Mouse (Mus musculus): ENCODE data around the gene 1700020D05Rik. TPM values are rescaled to one million over a fixed set of nuclear protein-coding genes. Genes with fewer than 3 reads are reported as not detected.

Gene 1700020D05Rik
- not detected in 2 replicates for polyA plus RNA-seq (2015; fragmentation: Nextera tagmentation; extraction: Ambion mirVana)

DNA sequence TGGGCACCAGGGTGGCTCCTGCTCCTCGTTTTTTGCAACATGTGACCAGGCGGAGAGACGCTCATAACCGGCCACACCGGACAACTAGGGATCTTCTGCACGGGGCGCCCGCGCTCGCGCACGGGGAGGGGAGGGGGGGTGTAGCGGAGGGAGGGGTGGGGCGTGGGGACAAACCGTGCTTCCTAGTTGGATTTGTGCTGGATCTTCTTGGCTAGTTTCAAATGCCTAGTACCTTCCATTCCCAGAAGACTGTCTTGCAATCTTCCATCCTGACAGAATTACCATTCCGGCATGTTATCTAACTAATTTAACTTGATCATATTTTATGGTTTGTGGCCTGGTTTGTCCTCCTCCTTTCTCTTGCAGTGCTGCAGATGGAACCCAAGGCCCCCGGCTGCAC lies at the start of gene 1700020D05Rik:
TSS of gene 1700020D05Rik (minus strand) at position 101 of the 400 bp plus-strand sequence.
- no peaks in the 10 kb centered on the region; the same call in 1 of the 2 replicates for H3K9me3 ChIP-seq (ENCODE audit: low read length)
- 47% methylated on average over 17 of the region's 17 CpGs for WGBS
- H3K27ac ChIP-seq (ENCODE audit: low read length): no peak within 1 kb of the TSS
- H3K27me3 ChIP-seq (ENCODE audit: insufficient read depth, low read length): no peaks in the 10 kb centered on the region
- H3K4me3 ChIP-seq (ENCODE audit: low read length): peak within 1 kb of the TSS; percentile 8; the same call in 1 of the 2 replicates
- H3K9ac ChIP-seq (replicated peaks; ENCODE audit: low read length): no peak within 1 kb of the TSS
- no peaks in the 10 kb centered on the region for H3K36me3 ChIP-seq (ENCODE audit: insufficient read depth, low read length)
- ATAC-seq (ENCODE audit: low FRiP score, low TSS enrichment): no peak
- H3K4me2 ChIP-seq (replicated peaks; ENCODE audit: low read depth, low read length): peak within 1 kb of the TSS; percentile 31
- H3K4me1 ChIP-seq (ENCODE audit: insufficient read depth, low read length): no peaks in the 10 kb centered on the region

DNA sequence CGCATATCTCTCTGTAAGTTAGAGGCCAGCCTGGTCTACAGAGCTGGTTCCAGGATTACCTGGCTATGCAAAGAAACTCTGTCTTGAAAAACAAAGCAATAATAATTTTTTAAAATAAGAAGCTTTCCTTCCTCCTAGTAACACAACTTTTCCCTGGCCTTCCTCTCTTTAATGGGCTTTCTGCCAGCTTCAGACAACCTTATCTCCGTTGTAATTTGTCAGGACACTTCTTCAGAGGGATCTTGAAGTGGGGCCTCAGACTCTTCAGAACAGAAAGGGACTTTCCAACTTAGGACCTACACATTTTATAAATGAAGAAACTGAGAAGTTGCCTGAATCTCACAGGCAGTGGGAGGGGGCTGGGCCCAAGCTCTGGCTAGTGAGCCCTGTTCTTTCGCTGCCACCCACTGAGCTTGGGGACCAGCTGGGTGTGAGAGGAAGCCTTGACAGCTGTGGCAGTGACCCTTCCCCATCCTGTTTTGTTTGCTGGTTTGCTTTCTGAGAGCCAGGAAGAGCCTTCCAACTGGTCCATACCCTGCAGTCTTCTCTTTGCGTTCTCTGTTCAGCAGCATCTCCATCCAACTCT lies 44.0 kb upstream of the 1700020D05Rik start:
- peaks cover 21% of the 10 kb centered on the region for H3K36me3 ChIP-seq (ENCODE audit: insufficient read depth, low read length)
- H3K9ac ChIP-seq (replicated peaks; ENCODE audit: low read length): no peak overlapping the region
- H3K4me1 ChIP-seq (ENCODE audit: insufficient read depth, low read length): peaks cover 3% of the 10 kb centered on the region; the same call in 1 of the 2 replicates
- no peaks in the 10 kb centered on the region for H3K27me3 ChIP-seq (ENCODE audit: insufficient read depth, low read length)
- ATAC-seq (ENCODE audit: low FRiP score, low TSS enrichment): no peak
- no peak overlapping the region for H3K4me2 ChIP-seq (replicated peaks; ENCODE audit: low read depth, low read length)
- no peak overlapping the region for H3K27ac ChIP-seq (ENCODE audit: low read length)
- H3K4me3 ChIP-seq (ENCODE audit: low read length): no peak overlapping the region
- no peaks in the 10 kb centered on the region for H3K9me3 ChIP-seq (ENCODE audit: low read length)
- 68% methylated on average over 4 of the region's 4 CpGs for WGBS

DNA sequence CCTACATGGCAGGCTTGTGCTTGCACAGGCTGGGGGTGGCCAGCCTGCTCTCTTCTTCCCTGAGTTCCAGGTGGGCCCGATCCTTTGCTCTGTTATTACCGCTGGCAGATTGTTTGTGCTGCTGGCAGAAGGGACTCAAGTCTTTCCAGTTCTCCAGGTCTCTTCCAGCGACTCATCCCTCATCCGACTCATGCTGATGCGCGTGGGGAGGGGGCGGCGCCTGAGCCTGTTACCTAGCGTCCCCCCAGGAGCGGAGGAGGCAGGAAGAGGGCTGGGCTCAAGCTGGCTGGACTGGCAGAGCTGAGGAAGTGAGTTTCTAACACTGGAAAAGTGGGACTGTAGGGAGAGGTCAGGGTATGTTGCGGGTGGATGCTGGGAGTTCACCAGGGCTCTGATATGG lies 40.4 kb upstream of the 1700020D05Rik start:
- no peaks in the 10 kb centered on the region for H3K36me3 ChIP-seq (ENCODE audit: insufficient read depth, low read length)
- WGBS: 55% methylated on average over 11 of the region's 11 CpGs
- no peak for ATAC-seq (ENCODE audit: low FRiP score, low TSS enrichment)
- H3K4me1 ChIP-seq (ENCODE audit: insufficient read depth, low read length): peaks cover 12% of the 10 kb centered on the region; the same call in 1 of the 2 replicates
- H3K27ac ChIP-seq (ENCODE audit: low read length): no peak overlapping the region
- H3K4me2 ChIP-seq (replicated peaks; ENCODE audit: low read depth, low read length): no peak overlapping the region
- no peak overlapping the region for H3K4me3 ChIP-seq (ENCODE audit: low read length)
- no peak overlapping the region for H3K9ac ChIP-seq (replicated peaks; ENCODE audit: low read length)
- no peaks in the 10 kb centered on the region for H3K9me3 ChIP-seq (ENCODE audit: low read length)
- no peaks in the 10 kb centered on the region for H3K27me3 ChIP-seq (ENCODE audit: insufficient read depth, low read length)

DNA sequence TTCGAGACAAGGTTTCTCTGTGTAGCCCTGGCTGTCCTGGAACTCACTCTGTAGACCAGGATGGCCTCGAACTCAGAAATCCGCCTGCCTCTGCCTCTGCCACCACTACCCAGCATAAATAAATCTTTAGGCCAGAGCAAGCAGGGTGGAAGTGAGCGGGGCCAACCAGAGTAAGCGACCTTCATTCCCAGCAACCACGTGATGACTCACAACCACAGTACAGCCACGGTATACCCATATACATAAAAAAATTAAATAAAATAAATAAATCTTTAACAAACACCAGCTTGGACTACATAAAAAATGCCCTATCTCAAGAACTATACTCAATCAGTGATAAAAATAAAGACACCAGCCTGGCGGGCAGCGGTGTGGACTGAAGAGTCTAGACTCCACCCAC lies 39.8 kb upstream of the 1700020D05Rik start:
- Histone ChIP-seq H3K4me2 (replicated peaks; ENCODE audit: low read depth, low read length) (no peak overlapping the region), H3K36me3 (ENCODE audit: insufficient read depth, low read length) (no peaks in the 10 kb centered on the region), H3K27me3 (ENCODE audit: insufficient read depth, low read length) (no peaks in the 10 kb centered on the region), H3K27ac (ENCODE audit: low read length) (no peak overlapping the region), H3K4me3 (ENCODE audit: low read length) (no peak overlapping the region), H3K4me1 (ENCODE audit: insufficient read depth, low read length) (peaks cover 13% of the 10 kb centered on the region; the same call in 1 of the 2 replicates), H3K9me3 (ENCODE audit: low read length) (no peaks in the 10 kb centered on the region), H3K9ac (replicated peaks; ENCODE audit: low read length) (no peak overlapping the region)
- ATAC-seq (ENCODE audit: low FRiP score, low TSS enrichment): no peak
- 82% methylated on average over 9 of the region's 9 CpGs for WGBS

DNA sequence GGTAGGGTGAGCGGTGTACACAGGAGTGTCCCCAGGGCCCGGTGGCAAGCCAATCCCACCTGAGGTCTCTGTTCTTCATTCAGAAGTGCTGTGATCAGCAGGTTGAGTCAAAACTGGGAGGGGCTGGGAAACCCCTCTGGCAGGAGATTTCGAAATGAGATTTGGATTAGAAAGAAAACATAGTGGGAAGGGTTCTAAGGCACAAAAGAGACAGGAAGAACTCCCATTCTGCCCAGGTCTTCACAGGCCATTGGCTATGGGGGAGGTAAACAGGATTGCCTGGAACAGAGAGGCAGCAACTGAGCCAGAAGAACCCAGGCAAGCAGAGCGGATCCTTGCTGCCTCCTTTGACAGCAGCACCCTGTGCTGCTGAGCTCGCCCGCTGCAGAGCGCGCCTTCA lies 35.2 kb upstream of the 1700020D05Rik start:
- Histone ChIP-seq H3K4me3 (ENCODE audit: low read length) (no peak overlapping the region), H3K9ac (replicated peaks; ENCODE audit: low read length) (no peak overlapping the region), H3K36me3 (ENCODE audit: insufficient read depth, low read length) (no peaks in the 10 kb centered on the region), H3K4me2 (replicated peaks; ENCODE audit: low read depth, low read length) (no peak overlapping the region), H3K9me3 (ENCODE audit: low read length) (no peaks in the 10 kb centered on the region), H3K27me3 (ENCODE audit: insufficient read depth, low read length) (no peaks in the 10 kb centered on the region), H3K4me1 (ENCODE audit: insufficient read depth, low read length) (peaks cover 10% of the 10 kb centered on the region; the same call in 1 of the 2 replicates), H3K27ac (ENCODE audit: low read length) (no peak overlapping the region)
- ATAC-seq (ENCODE audit: low FRiP score, low TSS enrichment): 0 out of 2 replicates have a peak, but pooled peaks have one; percentile 39
- WGBS: 44% methylated on average over 8 of the region's 8 CpGs

DNA sequence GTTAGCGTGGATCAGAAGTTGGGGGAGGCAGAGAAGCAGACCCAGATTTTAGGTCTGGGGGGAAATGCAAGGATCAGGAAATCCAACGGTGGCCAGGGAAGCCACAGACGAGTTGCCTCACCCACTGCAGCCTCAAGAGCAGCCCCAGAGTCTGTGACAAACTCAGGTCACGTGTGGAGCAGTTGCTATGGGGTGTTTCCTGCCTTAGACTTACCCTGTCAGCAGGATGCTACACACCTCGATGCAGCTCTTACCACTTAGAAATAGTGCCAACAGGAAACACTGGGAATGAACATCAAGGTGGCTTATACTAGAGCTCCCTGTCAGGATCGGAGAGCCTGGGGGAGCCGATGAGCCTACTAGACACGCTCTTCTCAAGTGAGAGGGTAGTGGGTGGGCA lies 28.9 kb upstream of the 1700020D05Rik start:
- Histone ChIP-seq H3K4me1 (ENCODE audit: insufficient read depth, low read length) (peaks cover 18% of the 10 kb centered on the region), H3K36me3 (ENCODE audit: insufficient read depth, low read length) (no peaks in the 10 kb centered on the region), H3K9me3 (ENCODE audit: low read length) (no peaks in the 10 kb centered on the region), H3K9ac (replicated peaks; ENCODE audit: low read length) (no peak overlapping the region), H3K27ac (ENCODE audit: low read length) (no peak overlapping the region), H3K4me3 (ENCODE audit: low read length) (no peak overlapping the region), H3K4me2 (replicated peaks; ENCODE audit: low read depth, low read length) (no peak overlapping the region), H3K27me3 (ENCODE audit: insufficient read depth, low read length) (no peaks in the 10 kb centered on the region)
- no peak for ATAC-seq (ENCODE audit: low FRiP score, low TSS enrichment)
- WGBS: 72% methylated on average over 8 of the region's 8 CpGs

DNA sequence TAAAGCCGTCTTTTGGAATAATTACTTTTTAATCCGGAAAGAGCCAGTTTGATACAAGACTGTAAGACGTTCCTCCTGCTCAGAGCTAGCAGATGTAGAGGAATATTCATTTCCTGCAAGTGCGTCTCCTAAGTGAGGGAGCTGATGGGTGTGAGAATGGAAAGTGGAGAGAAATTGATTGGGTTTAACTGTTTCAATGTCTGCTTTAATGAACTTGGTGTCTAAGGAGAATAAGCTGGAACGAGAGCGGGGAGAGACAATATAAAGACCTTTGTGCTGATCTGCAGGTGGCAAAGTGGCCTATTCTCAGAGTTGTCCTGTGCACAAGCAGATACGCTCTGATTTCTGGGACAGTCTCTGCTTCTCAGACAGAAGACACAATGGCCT lies 26.5 kb upstream of the 1700020D05Rik start:
- Histone ChIP-seq H3K27ac (ENCODE audit: low read length) (peak overlapping the region; percentile 92), H3K4me1 (ENCODE audit: insufficient read depth, low read length) (peaks cover 18% of the 10 kb centered on the region), H3K9ac (replicated peaks; ENCODE audit: low read length) (no peak overlapping the region; the same call in 1 of the 2 replicates), H3K36me3 (ENCODE audit: insufficient read depth, low read length) (no peaks in the 10 kb centered on the region), H3K4me2 (replicated peaks; ENCODE audit: low read depth, low read length) (peak overlapping the region; percentile 52), H3K9me3 (ENCODE audit: low read length) (no peaks in the 10 kb centered on the region), H3K27me3 (ENCODE audit: insufficient read depth, low read length) (no peaks in the 10 kb centered on the region), H3K4me3 (ENCODE audit: low read length) (no peak overlapping the region)
- 0 out of 2 replicates have a peak, but pooled peaks have one; percentile 10 for ATAC-seq (ENCODE audit: low FRiP score, low TSS enrichment)
- WGBS: 54% methylated on average over 7 of the region's 7 CpGs

DNA sequence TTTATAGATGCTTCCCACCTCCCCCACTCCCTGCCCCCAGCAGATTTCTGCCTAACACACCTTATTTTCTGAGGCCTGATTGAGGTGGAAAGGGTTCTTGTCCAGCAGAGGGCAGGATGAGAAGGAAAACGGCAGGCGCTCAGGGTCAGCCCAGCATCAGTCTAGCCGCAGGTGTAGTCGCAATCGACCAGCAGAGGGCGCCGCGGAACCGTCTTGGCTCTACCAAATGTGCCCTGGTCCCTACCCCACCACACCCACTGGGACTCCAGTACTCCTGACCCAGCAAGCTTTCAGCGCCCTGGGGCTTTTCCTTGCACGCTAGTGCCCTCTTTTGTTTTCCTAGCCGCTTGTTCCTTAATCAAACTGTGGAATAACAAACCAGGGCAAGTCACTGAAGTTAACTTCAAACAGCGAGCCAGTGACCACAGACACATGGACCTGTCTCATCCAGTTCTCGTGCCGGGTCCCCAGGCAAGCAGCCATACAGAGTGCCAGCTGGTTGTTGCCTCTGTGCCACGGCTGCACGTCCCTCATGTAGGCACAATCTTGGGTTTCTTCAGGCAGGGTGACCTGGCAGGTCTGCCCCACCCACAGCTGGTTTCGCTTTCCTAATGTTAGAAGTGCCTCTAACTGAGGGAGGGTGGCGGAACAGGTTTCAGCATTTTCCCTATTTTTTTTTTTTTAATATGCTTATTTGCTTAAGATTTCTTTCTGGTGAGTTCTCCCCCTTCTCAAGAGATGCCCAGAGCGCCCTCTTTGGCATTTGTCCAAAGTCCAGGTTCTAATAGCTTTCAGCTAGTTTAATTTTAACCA lies 25.9 kb upstream of the 1700020D05Rik start:
- H3K4me3 ChIP-seq (ENCODE audit: low read length): peak overlapping the region; percentile 21
- peak overlapping the region; percentile 92 for H3K27ac ChIP-seq (ENCODE audit: low read length)
- peak overlapping the region; percentile 52 for H3K9ac ChIP-seq (replicated peaks; ENCODE audit: low read length)
- H3K4me1 ChIP-seq (ENCODE audit: insufficient read depth, low read length): peaks cover 18% of the 10 kb centered on the region
- peak overlapping the region; percentile 52 for H3K4me2 ChIP-seq (replicated peaks; ENCODE audit: low read depth, low read length)
- H3K27me3 ChIP-seq (ENCODE audit: insufficient read depth, low read length): no peaks in the 10 kb centered on the region
- peak; percentile 99 for ATAC-seq (ENCODE audit: low FRiP score, low TSS enrichment)
- H3K9me3 ChIP-seq (ENCODE audit: low read length): no peaks in the 10 kb centered on the region
- 11% methylated on average over 20 of the region's 20 CpGs for WGBS
- H3K36me3 ChIP-seq (ENCODE audit: insufficient read depth, low read length): no peaks in the 10 kb centered on the region

DNA sequence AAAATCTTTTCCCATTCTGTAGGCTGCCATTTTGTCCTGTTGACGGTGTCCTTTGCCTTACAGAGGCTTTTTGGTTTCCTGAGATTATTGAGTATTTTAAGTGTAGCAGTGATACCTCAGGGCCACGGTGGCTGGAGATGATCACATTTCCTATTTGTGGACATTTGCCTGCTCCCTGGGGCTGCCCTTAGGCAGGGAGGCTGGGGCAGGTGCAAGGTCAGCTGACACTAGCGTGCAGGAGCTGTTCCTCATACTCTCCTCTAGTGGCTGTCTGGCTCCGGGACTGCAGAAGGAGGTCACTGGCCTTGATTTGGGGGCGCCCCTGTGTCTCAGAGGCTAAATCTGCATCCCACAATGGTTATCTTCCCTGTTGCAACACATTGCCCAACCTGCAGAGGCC lies 21.6 kb upstream of the 1700020D05Rik start:
- H3K27me3 ChIP-seq (ENCODE audit: insufficient read depth, low read length): no peaks in the 10 kb centered on the region
- H3K4me1 ChIP-seq (ENCODE audit: insufficient read depth, low read length): peaks cover 10% of the 10 kb centered on the region
- no peak overlapping the region for H3K27ac ChIP-seq (ENCODE audit: low read length)
- no peak overlapping the region for H3K9ac ChIP-seq (replicated peaks; ENCODE audit: low read length)
- H3K4me2 ChIP-seq (replicated peaks; ENCODE audit: low read depth, low read length): no peak overlapping the region
- WGBS: 49% methylated on average over 5 of the region's 5 CpGs
- H3K9me3 ChIP-seq (ENCODE audit: low read length): no peaks in the 10 kb centered on the region
- ATAC-seq (ENCODE audit: low FRiP score, low TSS enrichment): no peak
- no peak overlapping the region for H3K4me3 ChIP-seq (ENCODE audit: low read length)
- no peaks in the 10 kb centered on the region for H3K36me3 ChIP-seq (ENCODE audit: insufficient read depth, low read length)

DNA sequence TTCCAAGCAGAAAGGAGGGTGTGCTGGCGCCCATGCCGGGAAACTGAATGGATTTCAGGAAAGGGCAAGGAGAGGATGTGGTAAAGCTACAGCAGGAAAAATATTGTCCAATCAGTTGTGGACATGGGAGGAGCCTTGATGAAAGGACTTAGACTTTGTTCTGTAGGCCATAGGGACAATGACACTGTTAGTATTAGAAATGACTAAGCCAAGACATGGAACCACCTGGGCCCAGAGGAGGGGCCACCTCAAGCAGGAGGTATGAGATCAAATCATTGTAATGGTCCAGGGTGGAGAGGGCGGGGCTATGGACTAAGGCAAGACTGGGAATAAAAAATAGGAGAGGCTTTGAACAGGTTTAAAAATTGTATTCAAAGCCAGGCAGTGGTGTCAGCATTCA lies 15.1 kb upstream of the 1700020D05Rik start:
- Histone ChIP-seq H3K9ac (replicated peaks; ENCODE audit: low read length) (no peak overlapping the region), H3K9me3 (ENCODE audit: low read length) (no peaks in the 10 kb centered on the region), H3K36me3 (ENCODE audit: insufficient read depth, low read length) (no peaks in the 10 kb centered on the region), H3K4me2 (replicated peaks; ENCODE audit: low read depth, low read length) (no peak overlapping the region), H3K4me3 (ENCODE audit: low read length) (no peak overlapping the region), H3K27me3 (ENCODE audit: insufficient read depth, low read length) (no peaks in the 10 kb centered on the region), H3K4me1 (ENCODE audit: insufficient read depth, low read length) (no peaks in the 10 kb centered on the region), H3K27ac (ENCODE audit: low read length) (no peak overlapping the region)
- no peak for ATAC-seq (ENCODE audit: low FRiP score, low TSS enrichment)
- 83% methylated on average over 3 of the region's 3 CpGs for WGBS
